Mouse (Mus musculus): ENCODE measurements around the gene Ppp6r3. TPM values are rescaled to one million over a fixed set of nuclear protein-coding genes. Genes with fewer than 3 reads are reported as not detected.
A peak's percentile ranks its signal among the peaks of the same experiment; 100 is the strongest.

The Ppp6r3 gene
- polyA plus RNA-seq, 1 experiment from 2014 or later, result 24.6 TPM

GRCm38 (mm10) chr19:3556169-3556827 lies 19.3 kb downstream of the Ppp6r3 start:
- Histone ChIP-seq H3K4me1 (ENCODE audit: control insufficient read depth, low read depth, low read length) (peaks cover 9% of the 10 kb centered on the region), H3K27ac (ENCODE audit: low read length) (peak overlapping the region; percentile 47), H3K9ac (ENCODE audit: low read depth, low read length) (no peak overlapping the region), H3K9me3 (replicated peaks; ENCODE audit: control insufficient read depth, low read length) (no peaks in the 10 kb centered on the region), H3K27me3 (ENCODE audit: control insufficient read depth, insufficient read depth, low read depth, low read length) (no peaks in the 10 kb centered on the region), H3K36me3 (ENCODE audit: control insufficient read depth, insufficient read depth) (no peaks in the 10 kb centered on the region), H3K4me2 (ENCODE audit: low read depth, low read length) (no peak overlapping the region), H3K4me3 (ENCODE audit: low read depth, low read length) (no peak overlapping the region)
- ATAC-seq (ENCODE audit: low read depth), result peak; percentile 85
- WGBS (ENCODE audit: insufficient replicate concordance), result 76% methylated on average over 2 of the region's 2 CpGs

DNA sequence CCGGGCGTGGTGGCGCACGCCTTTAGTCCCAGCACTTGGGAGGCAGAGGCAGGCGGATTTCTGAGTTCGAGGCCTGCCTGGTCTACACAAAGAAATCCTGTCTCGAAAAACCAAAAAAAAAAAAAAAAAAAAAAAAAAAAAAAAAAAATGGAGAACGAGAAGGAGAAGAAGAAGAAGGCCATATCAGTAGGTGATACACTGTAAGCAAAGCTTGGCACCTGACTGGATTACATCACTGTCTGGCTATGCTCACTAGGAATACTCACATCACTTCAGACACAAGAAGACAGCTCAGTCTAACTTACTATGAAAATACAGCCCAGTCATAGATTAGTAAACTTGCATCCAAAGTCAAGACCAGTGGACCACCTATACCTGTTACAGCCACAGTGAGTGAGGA lies 20.8 kb downstream of the Ppp6r3 start:
- Histone ChIP-seq H3K4me1 (ENCODE audit: control insufficient read depth, low read depth, low read length) (peaks cover 9% of the 10 kb centered on the region), H3K9ac (ENCODE audit: low read depth, low read length) (no peak overlapping the region), H3K36me3 (ENCODE audit: control insufficient read depth, insufficient read depth) (no peaks in the 10 kb centered on the region), H3K4me2 (ENCODE audit: low read depth, low read length) (no peak overlapping the region), H3K4me3 (ENCODE audit: low read depth, low read length) (no peak overlapping the region), H3K9me3 (replicated peaks; ENCODE audit: control insufficient read depth, low read length) (no peaks in the 10 kb centered on the region), H3K27me3 (ENCODE audit: control insufficient read depth, insufficient read depth, low read depth, low read length) (no peaks in the 10 kb centered on the region), H3K27ac (ENCODE audit: low read length) (no peak overlapping the region)
- ATAC-seq (ENCODE audit: low read depth), result no peak
- 89% methylated on average over 8 of the region's 8 CpGs for WGBS (ENCODE audit: insufficient replicate concordance)

GRCm38 (mm10) chr19:3551573-3552159 lies 23.9 kb downstream of the Ppp6r3 start:
- peaks cover 3% of the 10 kb centered on the region; the same call in 1 of the 2 replicates for H3K36me3 ChIP-seq (ENCODE audit: control insufficient read depth, insufficient read depth)
- H3K4me1 ChIP-seq (ENCODE audit: control insufficient read depth, low read depth, low read length), result peaks cover 9% of the 10 kb centered on the region; the same call in 1 of the 2 replicates
- peak overlapping the region; percentile 37; the same call in 1 of the 2 replicates for H3K27ac ChIP-seq (ENCODE audit: low read length)
- H3K4me2 ChIP-seq (ENCODE audit: low read depth, low read length), result no peak overlapping the region
- H3K9ac ChIP-seq (ENCODE audit: low read depth, low read length), result no peak overlapping the region
- no peaks in the 10 kb centered on the region for H3K27me3 ChIP-seq (ENCODE audit: control insufficient read depth, insufficient read depth, low read depth, low read length)
- no peak overlapping the region for H3K4me3 ChIP-seq (ENCODE audit: low read depth, low read length)
- ATAC-seq (ENCODE audit: low read depth), result no peak; the same call in 1 of the 2 replicates
- no peaks in the 10 kb centered on the region for H3K9me3 ChIP-seq (replicated peaks; ENCODE audit: control insufficient read depth, low read length)
- WGBS (ENCODE audit: insufficient replicate concordance), result 49% methylated on average over 4 of the region's 4 CpGs

- Histone ChIP-seq H3K36me3 (ENCODE audit: control insufficient read depth, insufficient read depth) (peaks cover 3% of the 10 kb centered on the region; the same call in 1 of the 2 replicates), H3K9me3 (replicated peaks; ENCODE audit: control insufficient read depth, low read length) (no peaks in the 10 kb centered on the region), H3K27ac (ENCODE audit: low read length) (no peak overlapping the region), H3K9ac (ENCODE audit: low read depth, low read length) (no peak overlapping the region), H3K27me3 (ENCODE audit: control insufficient read depth, insufficient read depth, low read depth, low read length) (no peaks in the 10 kb centered on the region), H3K4me3 (ENCODE audit: low read depth, low read length) (no peak overlapping the region), H3K4me2 (ENCODE audit: low read depth, low read length) (no peak overlapping the region), H3K4me1 (ENCODE audit: control insufficient read depth, low read depth, low read length) (peaks cover 7% of the 10 kb centered on the region; the same call in 1 of the 2 replicates)
- no peak for ATAC-seq (ENCODE audit: low read depth)
- WGBS (ENCODE audit: insufficient replicate concordance), result 93% methylated on average over 1 of the region's 1 CpGs
Measured at GRCm38 (mm10) chr19:3550101-3550500, 25.4 kb downstream of the Ppp6r3 start.

GRCm38 (mm10) chr19:3549263-3549662 lies 26.3 kb downstream of the Ppp6r3 start:
- Histone ChIP-seq H3K4me2 (ENCODE audit: low read depth, low read length) (no peak overlapping the region), H3K27ac (ENCODE audit: low read length) (no peak overlapping the region), H3K9me3 (replicated peaks; ENCODE audit: control insufficient read depth, low read length) (no peaks in the 10 kb centered on the region), H3K36me3 (ENCODE audit: control insufficient read depth, insufficient read depth) (peaks cover 3% of the 10 kb centered on the region; the same call in 1 of the 2 replicates), H3K4me3 (ENCODE audit: low read depth, low read length) (no peak overlapping the region), H3K27me3 (ENCODE audit: control insufficient read depth, insufficient read depth, low read depth, low read length) (no peaks in the 10 kb centered on the region), H3K9ac (ENCODE audit: low read depth, low read length) (no peak overlapping the region), H3K4me1 (ENCODE audit: control insufficient read depth, low read depth, low read length) (peaks cover 3% of the 10 kb centered on the region; the same call in 1 of the 2 replicates)
- WGBS (ENCODE audit: insufficient replicate concordance), result 71% methylated on average over 1 of the region's 1 CpGs
- ATAC-seq (ENCODE audit: low read depth), result no peak

DNA sequence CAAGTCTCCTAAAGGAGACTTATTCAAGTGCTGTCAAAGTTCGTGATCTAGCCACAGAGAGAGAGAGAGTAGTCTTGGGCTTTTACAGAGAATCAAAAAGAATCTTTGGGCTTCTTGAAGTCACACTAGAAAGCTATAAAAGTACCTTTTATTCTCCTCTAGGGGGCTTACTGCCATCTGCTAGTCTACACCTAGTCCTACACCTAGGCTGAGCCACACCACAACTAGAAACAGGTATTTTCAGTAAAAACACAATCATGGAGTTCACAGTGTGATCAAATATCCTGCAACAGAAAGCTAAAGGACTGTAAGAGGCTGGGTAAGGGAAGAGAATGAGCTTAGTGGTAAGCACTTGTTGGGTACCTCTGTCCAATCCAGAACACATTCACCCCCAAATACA lies 27.2 kb downstream of the Ppp6r3 start:
- Histone ChIP-seq H3K9me3 (replicated peaks; ENCODE audit: control insufficient read depth, low read length) (no peaks in the 10 kb centered on the region), H3K27me3 (ENCODE audit: control insufficient read depth, insufficient read depth, low read depth, low read length) (no peaks in the 10 kb centered on the region), H3K4me2 (ENCODE audit: low read depth, low read length) (no peak overlapping the region), H3K9ac (ENCODE audit: low read depth, low read length) (no peak overlapping the region), H3K36me3 (ENCODE audit: control insufficient read depth, insufficient read depth) (peaks cover 3% of the 10 kb centered on the region; the same call in 1 of the 2 replicates), H3K4me3 (ENCODE audit: low read depth, low read length) (no peak overlapping the region), H3K27ac (ENCODE audit: low read length) (no peak overlapping the region), H3K4me1 (ENCODE audit: control insufficient read depth, low read depth, low read length) (no peaks in the 10 kb centered on the region; the same call in 1 of the 2 replicates)
- no peak for ATAC-seq (ENCODE audit: low read depth)
- WGBS (ENCODE audit: insufficient replicate concordance), result 83% methylated on average over 1 of the region's 1 CpGs

DNA sequence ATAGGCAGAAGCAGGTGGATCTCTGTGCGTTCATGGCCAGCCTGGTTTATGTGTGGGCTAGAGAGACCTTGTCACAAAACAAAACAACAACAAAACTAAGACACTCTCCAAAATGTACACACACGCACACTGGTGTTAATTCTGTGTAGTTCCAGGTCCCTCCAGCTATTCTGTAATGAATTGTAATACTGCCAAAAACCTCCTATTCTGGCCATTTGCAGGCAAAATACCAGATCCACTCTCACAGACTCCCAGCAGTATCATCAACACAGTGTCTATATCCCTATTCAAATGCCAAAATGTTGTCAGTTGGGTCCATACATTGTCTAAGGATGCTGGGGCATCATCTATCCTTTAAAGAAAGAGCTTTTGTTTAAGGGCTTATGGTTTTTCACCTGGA lies 30.6 kb downstream of the Ppp6r3 start:
- Histone ChIP-seq H3K4me3 (ENCODE audit: low read depth, low read length) (no peak overlapping the region), H3K4me2 (ENCODE audit: low read depth, low read length) (no peak overlapping the region), H3K27me3 (ENCODE audit: control insufficient read depth, insufficient read depth, low read depth, low read length) (no peaks in the 10 kb centered on the region), H3K36me3 (ENCODE audit: control insufficient read depth, insufficient read depth) (peaks cover 5% of the 10 kb centered on the region; the same call in 1 of the 2 replicates), H3K4me1 (ENCODE audit: control insufficient read depth, low read depth, low read length) (peaks cover 4% of the 10 kb centered on the region; the same call in 1 of the 2 replicates), H3K27ac (ENCODE audit: low read length) (no peak overlapping the region), H3K9me3 (replicated peaks; ENCODE audit: control insufficient read depth, low read length) (no peaks in the 10 kb centered on the region), H3K9ac (ENCODE audit: low read depth, low read length) (no peak overlapping the region)
- no peak for ATAC-seq (ENCODE audit: low read depth)
- WGBS (ENCODE audit: insufficient replicate concordance), result 92% methylated on average over 2 of the region's 2 CpGs

- WGBS (ENCODE audit: insufficient replicate concordance), result 92% methylated on average over 4 of the region's 4 CpGs
- H3K27me3 ChIP-seq (ENCODE audit: control insufficient read depth, insufficient read depth, low read depth, low read length), result no peaks in the 10 kb centered on the region
- H3K9me3 ChIP-seq (replicated peaks; ENCODE audit: control insufficient read depth, low read length), result no peaks in the 10 kb centered on the region
- no peak overlapping the region for H3K27ac ChIP-seq (ENCODE audit: low read length)
- H3K4me2 ChIP-seq (ENCODE audit: low read depth, low read length), result no peak overlapping the region
- H3K4me3 ChIP-seq (ENCODE audit: low read depth, low read length), result no peak overlapping the region
- H3K36me3 ChIP-seq (ENCODE audit: control insufficient read depth, insufficient read depth), result peaks cover 3% of the 10 kb centered on the region; the same call in 1 of the 2 replicates
- no peak for ATAC-seq (ENCODE audit: low read depth)
- H3K9ac ChIP-seq (ENCODE audit: low read depth, low read length), result no peak overlapping the region
- peaks cover 5% of the 10 kb centered on the region; the same call in 1 of the 2 replicates for H3K4me1 ChIP-seq (ENCODE audit: control insufficient read depth, low read depth, low read length)
Measured at GRCm38 (mm10) chr19:3542591-3542990, 33.0 kb downstream of the Ppp6r3 start.

GRCm38 (mm10) chr19:3540997-3541396 lies 34.6 kb downstream of the Ppp6r3 start:
- Histone ChIP-seq H3K4me1 (ENCODE audit: control insufficient read depth, low read depth, low read length) (peaks cover 7% of the 10 kb centered on the region; the same call in 1 of the 2 replicates), H3K4me3 (ENCODE audit: low read depth, low read length) (no peak overlapping the region), H3K4me2 (ENCODE audit: low read depth, low read length) (no peak overlapping the region), H3K9ac (ENCODE audit: low read depth, low read length) (no peak overlapping the region), H3K27ac (ENCODE audit: low read length) (no peak overlapping the region), H3K9me3 (replicated peaks; ENCODE audit: control insufficient read depth, low read length) (no peaks in the 10 kb centered on the region), H3K36me3 (ENCODE audit: control insufficient read depth, insufficient read depth) (peaks cover 2% of the 10 kb centered on the region; the same call in 1 of the 2 replicates), H3K27me3 (ENCODE audit: control insufficient read depth, insufficient read depth, low read depth, low read length) (no peaks in the 10 kb centered on the region)
- WGBS (ENCODE audit: insufficient replicate concordance), result 41% methylated on average over 5 of the region's 5 CpGs
- no peak for ATAC-seq (ENCODE audit: low read depth)

All from liver, embryonic 16.5 days (tissue).